In the genomic region with DNA sequence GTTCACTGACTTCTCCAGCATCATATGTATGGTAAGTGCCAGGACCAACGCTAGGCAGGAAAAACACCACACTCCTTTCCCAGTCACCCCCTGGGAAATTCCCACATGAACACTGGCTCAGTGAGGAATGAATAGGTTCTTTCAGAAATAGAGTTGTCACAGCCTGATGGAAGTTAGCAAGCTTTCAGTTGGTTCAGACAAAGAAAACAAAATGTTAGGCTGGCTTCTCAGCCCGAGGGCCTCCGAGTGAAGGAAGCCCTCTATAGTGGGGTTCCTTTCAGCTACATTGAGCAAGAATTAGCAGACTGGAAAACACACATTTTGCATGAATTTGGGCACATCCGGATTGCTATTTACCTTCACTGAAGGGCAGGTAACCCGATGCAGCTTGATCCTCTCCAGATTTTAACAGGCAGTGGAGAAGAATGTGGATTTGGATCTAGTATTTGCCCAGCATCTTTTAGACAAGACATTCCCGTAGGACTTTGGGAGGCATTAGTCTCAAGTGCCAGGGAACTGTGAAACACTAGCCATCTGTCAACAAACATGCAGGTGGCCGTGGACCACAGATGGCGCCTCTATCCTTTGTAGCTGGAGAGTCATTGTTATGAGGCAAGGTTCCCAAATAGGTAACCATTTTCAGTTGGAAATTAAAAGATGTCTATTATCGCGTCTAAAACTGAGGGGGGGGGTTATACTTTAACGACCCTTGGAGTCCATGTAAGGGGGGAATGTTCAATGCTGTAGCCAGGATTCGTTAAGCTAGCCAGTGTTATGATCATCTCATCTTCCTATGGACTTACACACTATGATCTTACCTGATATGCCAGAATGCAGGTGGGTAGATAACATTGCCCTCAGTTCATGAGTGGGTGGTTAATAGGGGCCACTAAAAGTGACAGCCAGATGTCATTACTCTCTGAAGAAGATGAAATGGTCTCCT, we compare ENCODE assay signal across 7 mouse cellular contexts.
A peak's percentile ranks its signal among the peaks of the same experiment; 100 is the strongest.
DNase-seq lines count a peak whose midpoint lies in the region; ATAC-seq and TF ChIP-seq lines count a peak whose summit lies in the region.

No protein-coding gene starts in this region.

- H3K9me3 ChIP-seq in embryonic facial prominence, embryonic 10.5 days = no peaks in the 10 kb centered on the region
- no peaks in the 10 kb centered on the region for H3K9me3 ChIP-seq in hindbrain, embryonic 15.5 days
- no peaks in the 10 kb centered on the region for H3K9me3 ChIP-seq in neural tube, embryonic 11.5 days (ENCODE audit: control insufficient read depth, low read length)

- DNase-seq in cerebellum, adult 8-10 months = peak; percentile 67
- peak; percentile 45 for DNase-seq in embryonic facial prominence, embryonic 10.5 days (ENCODE audit: low spot score)
- peak; percentile 33 for DNase-seq in neural tube, embryonic 11.5 days (ENCODE audit: low spot score)
- DNase-seq in frontal cortex, postnatal 14 days (ENCODE audit: low spot score in 2 of 2) = no peak
- no peak for DNase-seq in right cerebral cortex, postnatal 4 days
- DNase-seq in left cerebral cortex, adult 2 months (ENCODE audit: extremely low spot score in 1 of 2, low spot score in 2 of 2) = no peak

- no peaks in the 10 kb centered on the region for H3K36me3 ChIP-seq in embryonic facial prominence, embryonic 10.5 days (replicated peaks)
- H3K36me3 ChIP-seq in hindbrain, embryonic 15.5 days = no peaks in the 10 kb centered on the region
- no peaks in the 10 kb centered on the region for H3K36me3 ChIP-seq in neural tube, embryonic 11.5 days (ENCODE audit: control insufficient read depth, insufficient read depth, low read length)

- H3K9ac ChIP-seq in hindbrain, embryonic 15.5 days = no peak overlapping the region
- no peak overlapping the region for H3K9ac ChIP-seq in neural tube, embryonic 11.5 days (ENCODE audit: low read length)

- intact Hi-C loops in left cerebral cortex, adult 2 months (cut with DNase I) = no loop called here

- H3K27me3 ChIP-seq in embryonic facial prominence, embryonic 10.5 days (replicated peaks; ENCODE audit: low read depth, poor library complexity, severe bottlenecking) = no peaks in the 10 kb centered on the region
- H3K27me3 ChIP-seq in hindbrain, embryonic 15.5 days = no peaks in the 10 kb centered on the region
- no peaks in the 10 kb centered on the region for H3K27me3 ChIP-seq in neural tube, embryonic 11.5 days (ENCODE audit: control insufficient read depth, insufficient read depth, low read length)

- 23% methylated on average over 12 of the region's 12 CpGs for WGBS in embryonic facial prominence, embryonic 10.5 days
- WGBS in hindbrain, embryonic 15.5 days = 23% methylated on average over 12 of the region's 12 CpGs
- WGBS in neural tube, embryonic 11.5 days = 45% methylated on average over 12 of the region's 12 CpGs

- H3K4me2 ChIP-seq in hindbrain, embryonic 15.5 days = no peak overlapping the region
- no peak overlapping the region for H3K4me2 ChIP-seq in neural tube, embryonic 11.5 days (ENCODE audit: low read depth)

- ATAC-seq in hindbrain, embryonic 15.5 days (ENCODE audit: low FRiP score, low read depth) = peak; percentile 88
- ATAC-seq in neural tube, embryonic 11.5 days (ENCODE audit: insufficient read depth, low FRiP score, low TSS enrichment) = peak; percentile 73

- H3K4me1 ChIP-seq in embryonic facial prominence, embryonic 10.5 days = peaks cover 11% of the 10 kb centered on the region
- H3K4me1 ChIP-seq in hindbrain, embryonic 15.5 days (replicated peaks) = peaks cover 5% of the 10 kb centered on the region; the same call in 1 of the 2 replicates
- H3K4me1 ChIP-seq in neural tube, embryonic 11.5 days (ENCODE audit: control insufficient read depth, insufficient read depth, low read length) = no peaks in the 10 kb centered on the region

- no peak for TF ChIP-seq CTCF in left cerebral cortex, adult 2 months (IDR thresholded peaks at IDR 0.05)

- peak overlapping the region; percentile 66 for H3K27ac ChIP-seq in embryonic facial prominence, embryonic 10.5 days (replicated peaks)
- peak overlapping the region; percentile 43; the same call in 1 of the 2 replicates for H3K27ac ChIP-seq in hindbrain, embryonic 15.5 days (replicated peaks)
- no peak overlapping the region for H3K27ac ChIP-seq in neural tube, embryonic 11.5 days (ENCODE audit: low read depth, low read length)
- H3K27ac ChIP-seq in left cerebral cortex, adult 2 months = no peak overlapping the region

- no peak overlapping the region for H3K4me3 ChIP-seq in embryonic facial prominence, embryonic 10.5 days
- no peak overlapping the region for H3K4me3 ChIP-seq in hindbrain, embryonic 15.5 days
- no peak overlapping the region for H3K4me3 ChIP-seq in neural tube, embryonic 11.5 days (ENCODE audit: low read depth, low read length)
- H3K4me3 ChIP-seq in left cerebral cortex, adult 2 months = no peak overlapping the region

Comparison
In these comparisons a context has a peak if more than half of its experiments do, and no peak if none do; other contexts are left out.
1. DNase-seq: peak in cerebellum, adult 8-10 months (single experiment), embryonic facial prominence, embryonic 10.5 days (single experiment) and neural tube, embryonic 11.5 days (single experiment); none in frontal cortex, postnatal 14 days (0 of 2), right cerebral cortex, postnatal 4 days (single experiment) and left cerebral cortex, adult 2 months (0 of 2).
2. H3K27ac ChIP-seq: peak in embryonic facial prominence, embryonic 10.5 days (single experiment) and hindbrain, embryonic 15.5 days (single experiment); none in neural tube, embryonic 11.5 days (single experiment) and left cerebral cortex, adult 2 months (single experiment).